Mouse (Mus musculus): ENCODE data around the gene Tcirg1. TPM values are rescaled to one million over a fixed set of nuclear protein-coding genes. Genes with fewer than 3 reads are reported as not detected.

The Tcirg1 gene
- polyA plus RNA-seq, 1 experiment from 2014 or later: 29.7 TPM

DNA sequence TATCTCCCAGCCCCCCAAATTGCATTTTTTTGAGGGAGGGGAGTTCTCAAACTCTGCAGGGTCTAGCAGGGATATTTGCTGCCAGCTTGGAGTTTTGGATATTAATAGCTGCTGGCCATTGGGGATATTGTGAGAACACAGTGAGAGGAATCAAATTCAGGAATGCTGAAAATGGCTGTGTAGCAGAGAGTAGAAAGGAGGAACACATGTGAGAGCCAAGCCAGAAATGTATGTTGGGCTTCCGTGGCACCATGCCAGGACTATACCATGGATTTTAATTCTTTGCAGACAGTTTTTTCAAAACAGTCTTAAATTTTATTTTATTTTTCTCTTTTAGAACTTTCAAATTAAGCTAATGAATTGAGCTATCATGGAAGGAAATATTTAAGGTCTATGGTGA is 38.6 kb downstream of the Tcirg1 start:
- no peak overlapping the region for H3K9ac ChIP-seq (replicated peaks)
- no peak overlapping the region for H3K4me2 ChIP-seq (ENCODE audit: low read depth, low read length)
- no peak overlapping the region for H3K4me3 ChIP-seq (ENCODE audit: low read depth, low read length)
- no peak overlapping the region for H3K27ac ChIP-seq (ENCODE audit: low read depth)
- peaks cover 16% of the 10 kb centered on the region for H3K36me3 ChIP-seq (replicated peaks; ENCODE audit: insufficient read depth, low read length)
- no peaks in the 10 kb centered on the region for H3K27me3 ChIP-seq (ENCODE audit: insufficient read depth, low read length)
- TF ChIP-seq CTCF (IDR thresholded peaks at IDR 0.05; ENCODE audit: low read depth) (no peak), EP300 (IDR thresholded peaks at IDR 0.05; ENCODE audit: low read depth) (no peak)
- DNase-seq: no peak
- no peaks in the 10 kb centered on the region for H3K9me3 ChIP-seq (ENCODE audit: low read length)
- no peak for ATAC-seq
- peaks cover 8% of the 10 kb centered on the region; the same call in 1 of the 2 replicates for H3K4me1 ChIP-seq (ENCODE audit: insufficient read depth)
- 88% methylated on average over 1 of the region's 1 CpGs for WGBS (ENCODE audit: insufficient replicate concordance)

DNA sequence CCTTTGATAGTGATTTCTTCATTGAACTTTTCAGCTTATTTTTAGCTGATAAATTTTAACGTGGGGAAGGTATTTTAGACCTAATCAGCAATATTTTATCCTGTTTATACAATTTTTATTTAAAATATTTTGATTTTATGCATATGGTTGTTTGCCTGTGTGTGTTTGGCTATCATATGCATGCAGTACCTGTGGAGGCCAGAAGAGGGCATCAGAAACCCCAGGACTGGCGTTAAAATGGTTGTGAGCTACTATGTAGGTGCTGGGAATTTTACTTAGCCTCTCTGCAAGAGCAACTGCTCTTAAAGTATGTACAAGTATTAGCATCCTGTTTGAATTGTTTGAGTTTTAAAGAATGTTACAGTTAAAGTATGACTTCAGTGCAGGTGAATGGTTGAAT is 42.0 kb downstream of the Tcirg1 start:
- no peak overlapping the region for H3K9ac ChIP-seq (replicated peaks)
- H3K4me2 ChIP-seq (ENCODE audit: low read depth, low read length): no peak overlapping the region
- DNase-seq: no peak
- peaks cover 20% of the 10 kb centered on the region for H3K36me3 ChIP-seq (replicated peaks; ENCODE audit: insufficient read depth, low read length)
- H3K27me3 ChIP-seq (ENCODE audit: insufficient read depth, low read length): no peaks in the 10 kb centered on the region
- H3K27ac ChIP-seq (ENCODE audit: low read depth): no peak overlapping the region
- WGBS (ENCODE audit: insufficient replicate concordance): 84% methylated on average over 2 of the region's 2 CpGs
- no peaks in the 10 kb centered on the region for H3K9me3 ChIP-seq (ENCODE audit: low read length)
- peaks cover 12% of the 10 kb centered on the region for H3K4me1 ChIP-seq (ENCODE audit: insufficient read depth)
- TF ChIP-seq EP300 (IDR thresholded peaks at IDR 0.05; ENCODE audit: low read depth): no peak
- TF ChIP-seq CTCF (IDR thresholded peaks at IDR 0.05; ENCODE audit: low read depth): peak; percentile 57
- no peak overlapping the region for H3K4me3 ChIP-seq (ENCODE audit: low read depth, low read length)
- no peak for ATAC-seq

DNA sequence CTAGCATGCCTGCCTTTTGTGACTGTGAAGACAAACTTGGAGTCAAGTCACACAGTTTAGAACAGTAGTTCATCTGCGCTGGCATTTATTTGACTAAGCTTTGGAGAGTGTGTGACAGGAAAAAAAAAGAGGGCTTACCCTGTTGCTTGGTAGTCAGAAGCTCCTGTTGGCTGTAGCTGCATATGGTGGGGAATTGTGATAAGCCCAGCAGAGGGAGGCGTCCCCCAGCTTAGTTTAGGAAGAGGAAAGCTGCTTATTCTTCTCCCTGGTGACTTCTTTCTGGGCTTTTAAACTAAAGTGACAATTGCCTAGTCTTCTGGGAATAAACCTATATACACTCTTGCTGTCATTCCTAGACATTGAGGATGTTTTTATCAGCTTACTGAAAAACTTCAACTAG is 44.2 kb downstream of the Tcirg1 start:
- Histone ChIP-seq H3K9me3 (ENCODE audit: low read length) (no peaks in the 10 kb centered on the region), H3K36me3 (replicated peaks; ENCODE audit: insufficient read depth, low read length) (peaks cover 20% of the 10 kb centered on the region), H3K4me3 (ENCODE audit: low read depth, low read length) (no peak overlapping the region), H3K27me3 (ENCODE audit: insufficient read depth, low read length) (no peaks in the 10 kb centered on the region), H3K4me2 (ENCODE audit: low read depth, low read length) (no peak overlapping the region), H3K27ac (ENCODE audit: low read depth) (0 out of 2 replicates have a peak overlapping the region, but pooled peaks have one; percentile 6), H3K4me1 (ENCODE audit: insufficient read depth) (peaks cover 18% of the 10 kb centered on the region), H3K9ac (replicated peaks) (no peak overlapping the region)
- ATAC-seq (no peak; the same call in 1 of the 2 replicates), DNase-seq (no peak)
- WGBS (ENCODE audit: insufficient replicate concordance): 50% methylated on average over 2 of the region's 2 CpGs
- TF ChIP-seq CTCF (IDR thresholded peaks at IDR 0.05; ENCODE audit: low read depth): no peak
- TF ChIP-seq EP300 (IDR thresholded peaks at IDR 0.05; ENCODE audit: low read depth): no peak

DNA sequence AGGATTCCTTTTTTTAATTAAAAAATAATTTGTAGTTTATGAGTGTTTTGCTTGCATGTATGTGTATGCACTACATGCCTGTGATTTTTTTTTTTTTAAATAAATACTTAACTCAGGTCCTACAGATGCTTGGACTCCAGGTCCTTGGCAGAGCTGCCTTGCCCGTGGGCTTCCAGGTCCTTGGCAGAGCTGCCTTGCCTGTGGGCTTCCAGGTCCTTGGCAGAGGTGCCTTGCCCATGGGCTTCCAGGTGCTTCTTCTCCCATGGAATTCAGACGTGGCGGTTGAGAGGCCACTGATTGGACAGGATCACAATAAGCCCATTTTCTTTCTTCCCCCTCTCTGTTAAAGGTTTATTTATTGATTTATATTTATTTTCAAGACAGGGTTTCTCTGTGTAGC is 49.7 kb downstream of the Tcirg1 start:
- DNase-seq (no peak), ATAC-seq (no peak)
- WGBS (ENCODE audit: insufficient replicate concordance): 65% methylated on average over 3 of the region's 3 CpGs
- H3K4me1 ChIP-seq (ENCODE audit: insufficient read depth): peaks cover 30% of the 10 kb centered on the region
- H3K4me2 ChIP-seq (ENCODE audit: low read depth, low read length): no peak overlapping the region
- TF ChIP-seq CTCF (IDR thresholded peaks at IDR 0.05; ENCODE audit: low read depth) (no peak), EP300 (IDR thresholded peaks at IDR 0.05; ENCODE audit: low read depth) (no peak)
- H3K4me3 ChIP-seq (ENCODE audit: low read depth, low read length): no peak overlapping the region
- no peak overlapping the region for H3K27ac ChIP-seq (ENCODE audit: low read depth)
- H3K27me3 ChIP-seq (ENCODE audit: insufficient read depth, low read length): no peaks in the 10 kb centered on the region
- peaks cover 6% of the 10 kb centered on the region; the same call in 1 of the 2 replicates for H3K36me3 ChIP-seq (replicated peaks; ENCODE audit: insufficient read depth, low read length)
- no peaks in the 10 kb centered on the region for H3K9me3 ChIP-seq (ENCODE audit: low read length)
- no peak overlapping the region for H3K9ac ChIP-seq (replicated peaks)

DNA sequence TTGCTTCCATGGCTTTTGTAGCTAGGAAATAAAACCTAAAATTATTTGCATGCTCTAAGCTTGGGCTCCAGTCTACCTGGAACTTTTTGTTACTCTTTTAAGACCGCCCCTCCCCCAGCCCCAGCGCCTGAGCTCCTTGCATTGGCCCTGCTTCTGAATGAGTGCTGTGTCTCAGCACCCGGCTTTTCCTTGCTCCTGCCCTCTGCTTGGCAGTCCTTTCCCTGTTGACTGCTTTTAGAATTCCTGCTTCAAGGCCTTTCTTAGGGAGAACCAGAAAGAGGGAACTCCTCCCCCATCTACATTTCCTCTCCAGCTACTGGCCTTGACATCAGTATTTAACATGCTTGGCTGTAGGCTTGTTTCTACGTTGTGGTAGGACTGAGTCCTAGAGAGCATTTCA is 51.3 kb downstream of the Tcirg1 start:
- Histone ChIP-seq H3K4me3 (ENCODE audit: low read depth, low read length) (peak overlapping the region; percentile 22; the same call in 1 of the 2 replicates), H3K27ac (ENCODE audit: low read depth) (no peak overlapping the region), H3K4me2 (ENCODE audit: low read depth, low read length) (peak overlapping the region; percentile 60), H3K9me3 (ENCODE audit: low read length) (no peaks in the 10 kb centered on the region), H3K4me1 (ENCODE audit: insufficient read depth) (peaks cover 38% of the 10 kb centered on the region), H3K27me3 (ENCODE audit: insufficient read depth, low read length) (no peaks in the 10 kb centered on the region), H3K36me3 (replicated peaks; ENCODE audit: insufficient read depth, low read length) (peaks cover 2% of the 10 kb centered on the region; the same call in 1 of the 2 replicates), H3K9ac (replicated peaks) (no peak overlapping the region)
- TF ChIP-seq EP300 (IDR thresholded peaks at IDR 0.05; ENCODE audit: low read depth) (no peak), CTCF (IDR thresholded peaks at IDR 0.05; ENCODE audit: low read depth) (no peak)
- DNase-seq: no peak
- no peak for ATAC-seq
- 37% methylated on average over 4 of the region's 4 CpGs for WGBS (ENCODE audit: insufficient replicate concordance)

DNA sequence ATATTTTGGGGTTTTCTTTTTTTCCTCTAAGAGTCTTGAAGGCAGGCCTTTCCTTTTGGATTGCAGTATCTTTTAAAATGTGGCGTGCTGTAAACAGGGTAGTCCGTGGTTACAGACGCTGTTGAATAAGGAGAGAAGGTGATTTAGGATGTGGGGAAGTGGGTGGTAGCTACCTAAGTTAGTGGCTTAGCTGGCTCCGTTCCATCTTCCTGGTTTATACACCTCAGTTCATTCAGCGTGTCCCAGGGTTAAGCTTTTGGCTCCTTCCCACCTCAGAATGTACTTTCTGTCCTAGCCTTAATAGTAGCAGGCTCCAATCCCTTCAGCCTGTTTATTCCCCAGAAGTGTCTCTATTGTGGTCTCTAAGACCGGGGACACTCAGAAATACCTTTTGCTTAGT is 51.8 kb downstream of the Tcirg1 start:
- Histone ChIP-seq H3K36me3 (replicated peaks; ENCODE audit: insufficient read depth, low read length) (peaks cover 2% of the 10 kb centered on the region; the same call in 1 of the 2 replicates), H3K4me3 (ENCODE audit: low read depth, low read length) (no peak overlapping the region), H3K27me3 (ENCODE audit: insufficient read depth, low read length) (no peaks in the 10 kb centered on the region), H3K27ac (ENCODE audit: low read depth) (no peak overlapping the region), H3K9me3 (ENCODE audit: low read length) (no peaks in the 10 kb centered on the region), H3K9ac (replicated peaks) (no peak overlapping the region), H3K4me1 (ENCODE audit: insufficient read depth) (peaks cover 41% of the 10 kb centered on the region), H3K4me2 (ENCODE audit: low read depth, low read length) (peak overlapping the region; percentile 60)
- WGBS (ENCODE audit: insufficient replicate concordance): 54% methylated on average over 6 of the region's 6 CpGs
- no peak for DNase-seq
- TF ChIP-seq CTCF (IDR thresholded peaks at IDR 0.05; ENCODE audit: low read depth): no peak
- TF ChIP-seq EP300 (IDR thresholded peaks at IDR 0.05; ENCODE audit: low read depth): no peak
- ATAC-seq: no peak
